Mouse (Mus musculus) heart, embryonic 10.5 days (tissue): Measurements from ENCODE around the gene Phpt1. TPM values are rescaled to one million over a fixed set of nuclear protein-coding genes. Genes with fewer than 3 reads are reported as not detected.
A peak's percentile ranks its signal among the peaks of the same experiment; 100 is the strongest.
"Not testable (repeated sequence)": the region's sequence is repeated elsewhere in the genome, so short reads cannot be mapped to it uniquely, and the experiment has no call there.

Source experiments
- DNase-seq: peaks from one replicate; pipeline ENCODE4 v3.0.0-alpha.2; 2017; ENCODE audit warnings: low spot score
- H3K27ac ChIP-seq: fragments of 300-500 bp; sonication (generic); 2 replicates; pipeline ENCODE4 v1.5.1; 2016; ENCODE audit warnings: mild to moderate bottlenecking
- H3K27me3 ChIP-seq: fragments of 300-500 bp; sonication (generic); 2 replicates; pipeline ENCODE4 v1.6.1; 2016; ENCODE audit warnings: mild to moderate bottlenecking; ENCODE audit not compliant: poor library complexity, insufficient read depth, severe bottlenecking
- H3K36me3 ChIP-seq: fragments of 300-500 bp; sonication (generic); 2 replicates; pipeline ENCODE4 v1.6.1; 2016; ENCODE audit warnings: mild to moderate bottlenecking, moderate library complexity
- H3K4me1 ChIP-seq: fragments of 300-500 bp; sonication (generic); 2 replicates; pipeline ENCODE4 v1.6.1; 2016; ENCODE audit warnings: mild to moderate bottlenecking
- H3K4me3 ChIP-seq: fragments of 300-500 bp; sonication (generic); 2 replicates; pipeline ENCODE4 v1.5.1; 2016; ENCODE audit warnings: mild to moderate bottlenecking, moderate library complexity
- H3K9me3 ChIP-seq: fragments of 300-500 bp; sonication (generic); 2 replicates; pipeline ENCODE4 v1.6.1; 2016; ENCODE audit warnings: mild to moderate bottlenecking, moderate library complexity
- WGBS: fragments of 180-500 bp; shearing (Covaris S2); methylation state at CpG from one replicate; pipeline ENCODE4 v1.1.7; 2016; 5-methylcytosine and 5-hydroxymethylcytosine counted together
- polyA plus RNA-seq: library from polyadenylated mRNA; unstranded; fragments of >200 nt; fragmentation: Nextera tagmentation; extraction: Ambion mirVana; gene quantifications from 2 replicates; pipeline ENCODE4 v1.2.1, GENCODE M21; 2016

Gene Phpt1
- polyA plus RNA-seq, 1 experiment from 2014 or later: 160 TPM

DNA sequence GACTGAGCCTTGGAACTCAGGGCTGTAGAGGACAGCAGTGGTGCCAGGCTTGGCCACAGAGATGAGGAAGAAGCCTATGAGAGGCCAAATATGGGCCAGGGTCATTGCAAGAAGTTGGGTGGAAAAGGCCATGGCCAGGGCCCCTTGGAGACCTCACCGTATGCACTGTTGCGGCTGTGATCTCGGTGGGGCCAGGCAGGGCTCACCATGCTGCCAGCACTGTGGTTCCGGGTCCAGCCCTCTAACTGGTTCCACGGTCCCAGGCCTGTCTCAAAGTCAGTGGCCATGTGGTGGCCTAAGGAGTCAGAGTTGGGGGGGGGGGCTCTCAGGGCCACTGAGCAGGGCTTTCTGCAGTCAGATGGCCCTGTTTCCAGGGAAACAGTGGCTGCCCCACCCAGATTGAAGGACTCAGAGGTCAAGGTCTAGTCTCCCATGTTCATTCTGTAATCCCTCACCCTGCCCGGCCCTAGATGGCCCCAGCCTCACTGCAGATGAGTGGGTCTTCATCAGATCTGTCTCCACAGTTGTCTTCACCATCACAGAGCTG lies 6.5 kb downstream of the Phpt1 start:
- peaks cover 18% of the 10 kb centered on the region for H3K4me1 ChIP-seq
- H3K27ac ChIP-seq: no peak overlapping the region
- no peaks in the 10 kb centered on the region for H3K9me3 ChIP-seq
- WGBS: 89% methylated on average over 6 of the region's 6 CpGs
- peaks cover 94% of the 10 kb centered on the region for H3K36me3 ChIP-seq
- no peak for DNase-seq
- H3K4me3 ChIP-seq: no peak overlapping the region
- no peaks in the 10 kb centered on the region for H3K27me3 ChIP-seq

DNA sequence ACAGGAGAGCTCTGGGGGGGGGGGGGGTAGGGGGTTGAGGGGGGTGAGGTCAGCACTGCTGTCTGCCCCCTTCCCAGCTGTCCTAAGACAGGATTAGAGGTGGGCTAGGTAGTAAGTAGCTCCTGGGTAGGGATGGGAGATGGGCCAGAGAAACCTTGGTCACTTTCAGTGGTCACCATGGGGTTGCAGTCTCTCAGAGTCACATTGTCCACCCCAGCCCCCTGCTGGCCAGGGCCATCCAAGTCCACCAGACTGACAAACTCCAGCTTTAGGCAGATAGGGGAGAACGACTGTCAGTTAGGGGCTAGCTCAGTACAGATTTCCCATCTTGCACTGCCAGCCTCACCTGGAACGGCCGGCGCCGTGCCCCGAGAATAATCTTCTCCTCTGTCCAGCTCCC lies 8.5 kb downstream of the Phpt1 start:
- Histone ChIP-seq H3K36me3 (peaks cover 98% of the 10 kb centered on the region), H3K27ac (no peak overlapping the region), H3K9me3 (no peaks in the 10 kb centered on the region), H3K4me1 (peaks cover 6% of the 10 kb centered on the region; the same call in 1 of the 2 replicates), H3K27me3 (no peaks in the 10 kb centered on the region), H3K4me3 (no peak overlapping the region)
- 73% methylated on average over 6 of the region's 6 CpGs for WGBS
- no peak for DNase-seq

GRCm38 (mm10) chr2:25565741-25566140 lies 9.3 kb downstream of the Phpt1 start:
- Histone ChIP-seq H3K27ac (no peak overlapping the region), H3K36me3 (peaks cover 99% of the 10 kb centered on the region), H3K27me3 (no peaks in the 10 kb centered on the region), H3K9me3 (no peaks in the 10 kb centered on the region), H3K4me3 (no peak overlapping the region), H3K4me1 (no peaks in the 10 kb centered on the region; the same call in 1 of the 2 replicates)
- WGBS: 83% methylated on average over 8 of the region's 8 CpGs
- no peak for DNase-seq

GRCm38 (mm10) chr2:25561946-25562345 lies 13.1 kb downstream of the Phpt1 start:
- no peaks in the 10 kb centered on the region for H3K9me3 ChIP-seq
- H3K27ac ChIP-seq: no peak overlapping the region
- H3K27me3 ChIP-seq: no peaks in the 10 kb centered on the region
- WGBS: 73% methylated on average over 9 of the region's 9 CpGs
- no peak overlapping the region for H3K4me3 ChIP-seq
- peaks cover 70% of the 10 kb centered on the region for H3K36me3 ChIP-seq
- H3K4me1 ChIP-seq: peaks cover 16% of the 10 kb centered on the region
- DNase-seq: no peak

DNA sequence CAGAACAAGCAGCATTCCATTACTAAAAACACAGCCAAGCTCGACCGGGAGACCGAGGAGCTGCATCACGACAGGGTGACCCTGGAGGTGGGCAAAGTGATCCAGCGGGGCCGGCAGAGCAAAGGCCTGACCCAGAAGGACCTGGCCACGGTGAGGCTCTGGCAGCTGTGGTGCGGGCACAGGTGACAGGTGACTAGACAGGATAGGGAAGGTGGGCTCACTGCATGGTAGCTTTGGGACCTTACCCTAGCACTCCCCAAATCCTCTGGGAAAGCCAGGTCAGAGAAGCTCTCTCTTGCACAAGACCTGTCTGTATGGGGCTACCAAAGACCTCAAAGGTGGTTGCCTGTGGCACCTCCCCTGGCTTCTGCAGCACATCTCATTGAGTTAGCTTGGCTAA lies 14.5 kb downstream of the Phpt1 start:
- no peaks in the 10 kb centered on the region for H3K27me3 ChIP-seq
- H3K9me3 ChIP-seq: no peaks in the 10 kb centered on the region
- H3K4me1 ChIP-seq: peaks cover 17% of the 10 kb centered on the region
- peaks cover 57% of the 10 kb centered on the region for H3K36me3 ChIP-seq
- no peak for DNase-seq
- no peak overlapping the region for H3K4me3 ChIP-seq
- 93% methylated on average over 8 of the region's 8 CpGs for WGBS
- no peak overlapping the region for H3K27ac ChIP-seq

DNA sequence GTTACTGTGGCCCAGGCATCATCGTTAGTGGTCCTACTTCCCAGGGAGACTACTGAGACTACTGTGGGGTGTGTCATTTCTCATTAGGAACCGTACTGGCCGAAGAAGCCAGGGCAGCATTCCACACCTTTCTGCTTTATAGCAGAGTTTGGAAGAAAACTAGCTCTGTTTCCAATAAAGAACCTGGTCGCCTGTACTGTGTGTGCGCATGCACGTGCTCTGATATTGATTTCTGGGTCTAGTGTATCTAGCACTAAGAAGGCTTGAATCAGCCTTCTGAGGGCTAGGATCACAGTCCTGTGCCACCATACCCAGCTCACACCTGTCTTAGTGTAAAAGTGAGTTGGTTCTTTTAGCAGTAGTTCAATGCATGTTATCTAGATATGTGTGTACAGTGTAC lies 16.2 kb downstream of the Phpt1 start:
- WGBS: 73% methylated on average over 6 of the region's 6 CpGs
- Histone ChIP-seq H3K4me3 (peak overlapping the region; percentile 94), H3K27ac (peak overlapping the region; percentile 94; the same call in 1 of the 2 replicates), H3K36me3 (peaks cover 39% of the 10 kb centered on the region), H3K9me3 (no peaks in the 10 kb centered on the region), H3K4me1 (peaks cover 17% of the 10 kb centered on the region), H3K27me3 (no peaks in the 10 kb centered on the region)
- DNase-seq: no peak

DNA sequence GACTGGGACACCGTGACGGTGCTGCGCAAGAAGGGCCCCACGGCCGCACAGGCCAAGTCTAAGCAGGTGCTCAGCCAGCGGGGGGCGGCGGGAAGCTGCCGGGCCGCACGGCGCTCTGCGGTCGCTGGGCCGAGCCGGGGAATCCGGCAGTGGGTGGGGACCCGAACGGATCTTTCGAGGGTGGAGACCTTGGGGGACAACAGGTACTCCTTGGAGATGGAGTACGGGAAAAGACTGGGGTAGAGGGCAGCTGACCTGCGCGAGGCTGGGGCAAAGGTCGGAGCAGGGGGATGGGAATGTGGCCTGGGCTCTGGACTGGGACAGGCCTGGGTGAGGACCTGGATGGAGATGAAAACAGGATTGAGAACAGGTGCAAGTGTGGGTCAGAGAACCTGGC lies 17.1 kb downstream of the Phpt1 start:
- Histone ChIP-seq H3K27me3 (no peaks in the 10 kb centered on the region), H3K4me3 (peak overlapping the region; percentile 94), H3K36me3 (peaks cover 31% of the 10 kb centered on the region), H3K27ac (peak overlapping the region; percentile 94), H3K4me1 (peaks cover 17% of the 10 kb centered on the region), H3K9me3 (no peaks in the 10 kb centered on the region)
- under 1% methylated on average over 24 of the region's 24 CpGs for WGBS
- no peak for DNase-seq

DNA sequence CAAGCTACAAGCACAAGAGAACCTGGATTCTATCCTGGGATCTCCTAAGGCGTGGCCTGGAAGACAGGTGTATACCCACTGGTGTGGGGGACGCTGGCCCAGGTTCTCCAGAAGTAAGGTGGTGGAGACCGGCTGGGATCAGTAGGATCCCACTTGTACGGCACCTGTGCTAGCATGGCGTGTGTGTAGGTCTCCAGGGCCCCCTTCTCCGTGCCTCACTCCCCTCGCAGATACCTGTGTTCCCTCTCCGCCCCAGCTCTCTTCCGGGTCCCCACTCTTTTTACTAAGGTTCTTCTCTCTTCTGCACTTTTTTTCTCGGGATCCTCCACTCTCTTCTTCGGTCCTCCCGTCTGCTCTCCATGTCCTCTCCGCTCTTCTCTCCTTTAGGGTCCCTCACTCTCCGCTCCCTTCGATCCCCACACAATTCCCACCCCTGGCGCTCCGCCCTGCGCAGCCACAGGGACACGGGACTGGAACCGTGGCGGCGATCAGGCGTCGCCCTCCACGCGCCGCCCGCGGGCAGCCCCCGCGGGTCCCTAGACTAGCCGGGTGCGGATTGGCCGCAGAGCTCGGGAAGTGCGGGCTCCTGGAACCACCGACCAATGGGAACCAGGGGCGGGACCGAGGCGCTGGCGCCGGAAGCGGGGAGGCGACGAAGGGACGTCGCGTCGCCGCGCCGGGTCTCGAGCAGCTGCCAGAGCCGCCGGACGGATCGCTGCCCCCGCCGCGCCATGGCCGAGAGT lies 17.6 kb downstream of the Phpt1 start, which contains the start of gene Edf1:
Gene Edf1 (plus strand): TSS at position 627 of the 743 bp plus-strand sequence.
- H3K27me3 ChIP-seq: no peaks in the 10 kb centered on the region
- H3K9me3 ChIP-seq: no peaks in the 10 kb centered on the region
- H3K4me1 ChIP-seq: peaks cover 17% of the 10 kb centered on the region
- H3K4me3 ChIP-seq: peak within 1 kb of the TSS; percentile 94
- H3K36me3 ChIP-seq: peaks cover 26% of the 10 kb centered on the region
- WGBS: under 1% methylated on average over 61 of the region's 61 CpGs
- peak; percentile 98 for DNase-seq
- H3K27ac ChIP-seq: peak within 1 kb of the TSS; percentile 94

DNA sequence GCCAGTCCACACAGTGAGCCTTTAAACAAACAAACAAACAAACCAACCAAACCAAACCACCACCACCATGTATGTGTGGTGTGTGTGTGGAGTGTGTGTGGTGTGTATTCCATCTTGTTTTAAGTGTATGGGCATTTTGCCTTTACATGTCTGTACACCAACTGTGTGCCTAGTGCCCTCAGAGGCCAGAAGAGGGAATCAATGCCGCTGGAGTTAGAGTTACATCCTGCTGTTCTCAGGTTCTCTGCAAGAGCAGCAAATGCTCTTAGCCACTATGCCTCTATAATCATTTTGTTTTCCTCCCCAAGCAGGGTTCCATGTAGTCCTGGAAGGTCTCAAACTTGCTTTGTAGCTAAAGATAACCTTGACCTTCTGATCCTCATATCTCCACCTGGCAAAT lies 18.7 kb downstream of the Phpt1 start:
- peaks cover 17% of the 10 kb centered on the region for H3K4me1 ChIP-seq
- H3K27me3 ChIP-seq: no peaks in the 10 kb centered on the region
- DNase-seq: no peak
- no peak overlapping the region for H3K27ac ChIP-seq
- no peak overlapping the region for H3K4me3 ChIP-seq
- no peaks in the 10 kb centered on the region for H3K9me3 ChIP-seq
- 47% methylated on average over 1 of the region's 1 CpGs for WGBS
- H3K36me3 ChIP-seq: peaks cover 15% of the 10 kb centered on the region

DNA sequence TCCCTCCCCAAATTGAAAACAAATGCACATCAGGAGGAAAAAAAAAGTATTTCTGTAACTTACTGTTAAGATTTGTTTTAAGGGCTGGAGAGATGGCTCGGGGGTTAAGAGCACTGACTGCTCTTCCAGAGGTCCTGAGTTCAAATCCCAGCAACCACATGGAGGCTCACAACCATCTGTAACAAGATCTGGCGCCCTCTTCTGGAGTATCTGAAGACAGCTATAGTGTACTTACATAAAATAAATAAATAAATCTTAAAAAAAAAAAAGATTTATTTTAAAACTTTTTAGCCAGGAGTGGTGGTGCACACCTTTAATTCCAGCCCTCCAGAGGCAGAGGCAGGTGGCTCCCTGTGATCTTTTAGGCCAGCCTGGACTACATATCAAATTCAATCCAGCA lies 19.5 kb downstream of the Phpt1 start:
- not testable (repeated sequence) for DNase-seq, H3K4me3 ChIP-seq, H3K27me3 ChIP-seq, H3K27ac ChIP-seq, H3K9me3 ChIP-seq, H3K36me3 ChIP-seq
- H3K4me1 ChIP-seq: peaks cover 17% of the 10 kb centered on the region
- WGBS: 37% methylated on average over 2 of the region's 2 CpGs

DNA sequence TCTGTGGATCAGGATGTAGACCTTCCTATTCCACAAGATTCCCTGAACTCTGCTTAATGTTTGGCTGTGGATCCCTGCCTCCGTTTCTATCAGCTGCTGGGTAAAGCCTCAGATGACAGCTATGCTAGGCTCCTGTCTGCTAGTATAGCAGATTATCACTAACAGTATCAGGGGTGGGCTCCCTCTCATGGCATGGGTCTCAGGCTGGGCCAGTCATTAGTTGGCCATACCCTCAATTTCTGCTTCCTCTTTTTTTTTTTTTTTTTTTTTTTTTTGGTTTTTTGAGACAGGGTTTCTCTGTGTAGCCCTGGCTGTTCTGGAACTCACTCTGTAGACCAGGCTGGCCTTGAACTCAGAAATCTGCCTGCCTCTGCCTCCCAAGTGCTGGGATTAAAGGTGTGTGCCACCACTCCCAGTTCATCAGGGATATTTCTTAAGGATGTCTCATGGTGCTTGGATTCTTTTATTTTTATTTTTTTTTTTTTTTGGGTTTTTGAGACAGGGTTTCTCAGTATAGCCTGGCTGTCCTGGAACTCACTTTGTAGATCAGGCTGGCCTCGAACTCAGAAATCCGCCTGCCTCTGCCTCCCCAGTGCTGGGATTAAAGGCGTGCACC lies 21.7 kb downstream of the Phpt1 start:
- 67% methylated on average over 4 of the region's 4 CpGs for WGBS
- not testable (repeated sequence) for H3K36me3 ChIP-seq, H3K4me3 ChIP-seq, H3K4me1 ChIP-seq, H3K27ac ChIP-seq, DNase-seq, H3K9me3 ChIP-seq, H3K27me3 ChIP-seq

GRCm38 (mm10) chr2:25551186-25551585 lies 23.8 kb downstream of the Phpt1 start:
- Histone ChIP-seq H3K27ac (no peak overlapping the region), H3K4me1 (no peaks in the 10 kb centered on the region), H3K27me3 (no peaks in the 10 kb centered on the region), H3K36me3 (no peaks in the 10 kb centered on the region), H3K4me3 (no peak overlapping the region), H3K9me3 (no peaks in the 10 kb centered on the region)
- DNase-seq: no peak
- 35% methylated on average over 5 of the region's 5 CpGs for WGBS
